Mouse (Mus musculus): ENCODE data around the gene Foxp3. TPM values are rescaled to one million over a fixed set of nuclear protein-coding genes. Genes with fewer than 3 reads are reported as not detected.
A peak's percentile ranks its signal among the peaks of the same experiment; 100 is the strongest.

Foxp3 gene
- polyA plus RNA-seq (2012) = 0.07 TPM in 1 of 2 replicates, not detected in the other

DNA sequence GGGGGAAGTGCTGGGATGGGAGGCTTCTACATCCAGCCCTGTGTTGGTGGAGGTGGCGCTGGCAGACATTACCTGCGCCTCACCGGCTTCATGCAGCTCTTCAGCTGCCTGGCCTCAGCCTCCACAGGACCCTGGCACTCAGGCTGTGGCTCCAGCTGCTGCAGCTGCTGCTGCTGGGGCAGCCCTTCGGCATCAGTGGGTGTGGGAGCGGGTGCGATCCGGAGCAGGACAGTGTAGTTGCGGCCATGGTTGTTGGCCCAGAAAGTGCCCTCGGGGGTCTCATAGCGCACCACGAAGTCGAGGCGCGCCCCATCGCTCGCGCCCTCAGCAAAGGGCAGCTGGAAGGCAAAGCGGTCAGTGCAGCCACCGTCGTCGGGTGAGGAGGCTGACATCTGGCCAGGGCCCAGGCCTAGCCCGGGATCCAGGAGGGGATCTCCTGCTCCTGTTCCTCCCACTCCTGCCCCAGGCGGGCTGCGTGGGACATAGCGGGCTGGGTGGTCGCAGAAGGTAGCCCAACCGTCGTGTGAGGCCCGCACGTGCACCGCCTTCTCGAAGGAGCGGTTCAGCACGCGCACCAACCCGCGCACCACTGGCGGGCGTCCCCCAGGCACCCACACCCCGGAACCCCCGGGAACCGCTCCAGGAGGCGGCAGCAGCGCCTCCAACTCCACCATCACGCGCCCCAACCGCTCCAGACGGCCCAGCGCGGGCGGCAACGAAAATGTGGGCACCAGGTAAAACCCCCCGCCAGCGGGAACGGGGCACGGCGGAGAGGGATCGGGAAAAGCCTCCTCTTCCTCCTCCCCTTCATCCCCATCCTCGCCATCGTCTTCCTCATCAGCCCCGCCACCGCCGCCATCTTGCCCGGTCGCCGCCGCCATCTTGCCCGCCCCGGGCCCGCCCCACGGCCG lies at the start of gene Foxp3:
Gene Foxp3 (plus strand): TSS at position 469 of the 911 bp plus-strand sequence.
- Histone ChIP-seq H3K9me3 (ENCODE audit: control insufficient read depth, low read length) (peaks cover 10% of the 10 kb centered on the region), H3K4me1 (ENCODE audit: control insufficient read depth) (peaks cover 43% of the 10 kb centered on the region), H3K4me3 (replicated peaks) (peak within 1 kb of the TSS; percentile 81), H3K36me3 (ENCODE audit: control insufficient read depth) (no peaks in the 10 kb centered on the region; the same call in 1 of the 2 replicates), H3K27me3 (ENCODE audit: control insufficient read depth) (peaks cover 3% of the 10 kb centered on the region; the same call in 1 of the 2 replicates)
- no peak for TF ChIP-seq GATA1 (IDR thresholded peaks at IDR 0.05; ENCODE audit: low read length)
- no peak for TF ChIP-seq TAL1 (IDR thresholded peaks at IDR 0.05; ENCODE audit: low read length)

DNA sequence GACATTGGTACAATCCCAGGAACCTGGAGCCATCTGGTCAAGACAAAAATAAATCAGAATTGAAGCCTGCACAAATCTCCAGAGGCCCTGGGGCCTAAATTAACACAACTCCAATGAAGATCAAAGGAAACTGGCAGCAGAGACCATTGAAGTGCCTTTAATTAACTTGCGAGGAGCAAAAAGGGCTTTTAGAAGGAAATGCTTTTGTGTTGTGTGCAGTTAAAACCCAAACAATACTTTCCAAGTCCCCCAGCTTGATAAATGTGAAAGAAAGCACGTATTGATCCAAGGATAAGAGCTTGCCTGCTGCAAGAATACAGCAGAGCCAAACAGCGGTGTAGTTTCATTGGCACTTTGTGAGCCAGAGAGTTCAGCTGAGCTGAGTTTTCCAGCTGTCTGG lies 48.5 kb upstream of the Foxp3 start:
- Histone ChIP-seq H3K4me3 (replicated peaks) (no peak overlapping the region), H3K4me1 (ENCODE audit: control insufficient read depth) (no peaks in the 10 kb centered on the region), H3K9me3 (ENCODE audit: control insufficient read depth, low read length) (no peaks in the 10 kb centered on the region), H3K36me3 (ENCODE audit: control insufficient read depth) (no peaks in the 10 kb centered on the region), H3K27me3 (ENCODE audit: control insufficient read depth) (no peaks in the 10 kb centered on the region)
- no peak for TF ChIP-seq TAL1 (IDR thresholded peaks at IDR 0.05; ENCODE audit: low read length)
- no peak for TF ChIP-seq GATA1 (IDR thresholded peaks at IDR 0.05; ENCODE audit: low read length)

DNA sequence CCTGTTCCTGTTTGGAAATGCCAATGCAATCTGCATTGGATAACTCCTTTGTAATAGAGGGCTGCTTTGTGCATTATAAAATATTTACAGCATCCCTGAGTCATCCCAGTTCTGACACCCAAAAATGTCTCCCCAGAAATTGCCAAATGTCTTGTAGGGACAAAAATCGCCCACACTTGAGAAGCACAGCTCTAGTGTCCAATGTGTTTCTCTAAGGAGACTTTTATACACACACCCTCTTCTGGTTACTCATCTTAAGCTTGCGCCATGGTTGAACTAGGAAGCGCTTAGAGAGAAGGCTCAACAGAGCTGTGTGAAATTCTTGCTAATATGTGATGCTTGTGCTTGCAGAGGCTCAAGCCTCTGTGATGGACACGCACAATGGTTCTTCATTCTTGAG lies 20.0 kb upstream of the Foxp3 start:
- H3K4me3 ChIP-seq (replicated peaks) = no peak overlapping the region
- H3K27me3 ChIP-seq (ENCODE audit: control insufficient read depth) = no peaks in the 10 kb centered on the region
- TF ChIP-seq GATA1 (IDR thresholded peaks at IDR 0.05; ENCODE audit: low read length) (no peak), TAL1 (IDR thresholded peaks at IDR 0.05; ENCODE audit: low read length) (no peak)
- H3K36me3 ChIP-seq (ENCODE audit: control insufficient read depth) = no peaks in the 10 kb centered on the region
- H3K9me3 ChIP-seq (ENCODE audit: control insufficient read depth, low read length) = no peaks in the 10 kb centered on the region
- H3K4me1 ChIP-seq (ENCODE audit: control insufficient read depth) = no peaks in the 10 kb centered on the region

DNA sequence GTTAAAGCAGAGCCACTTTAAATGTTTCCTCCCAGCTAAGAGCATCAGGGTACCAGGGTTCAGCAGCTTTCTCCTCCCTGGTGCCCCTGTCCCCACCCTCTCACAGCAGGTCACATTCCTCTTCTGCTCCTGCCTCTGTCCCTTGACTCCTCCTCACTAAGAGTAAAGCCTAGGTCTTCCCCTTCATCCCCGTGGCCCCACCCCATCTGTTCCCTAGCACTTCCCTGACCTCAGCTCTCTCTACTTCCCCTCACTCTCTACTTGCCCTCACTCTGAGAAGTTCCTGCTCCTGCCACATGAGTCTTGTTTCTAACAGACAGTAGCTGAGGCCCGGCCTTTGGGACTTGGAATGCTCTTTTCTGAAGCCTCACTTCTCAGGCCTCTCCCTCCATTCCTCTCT lies 10.4 kb upstream of the Foxp3 start:
- Histone ChIP-seq H3K4me1 (ENCODE audit: control insufficient read depth) (no peaks in the 10 kb centered on the region; the same call in 1 of the 2 replicates), H3K27me3 (ENCODE audit: control insufficient read depth) (no peaks in the 10 kb centered on the region), H3K36me3 (ENCODE audit: control insufficient read depth) (no peaks in the 10 kb centered on the region), H3K4me3 (replicated peaks) (no peak overlapping the region), H3K9me3 (ENCODE audit: control insufficient read depth, low read length) (no peaks in the 10 kb centered on the region)
- TF ChIP-seq TAL1 (IDR thresholded peaks at IDR 0.05; ENCODE audit: low read length) (no peak), GATA1 (IDR thresholded peaks at IDR 0.05; ENCODE audit: low read length) (no peak)

DNA sequence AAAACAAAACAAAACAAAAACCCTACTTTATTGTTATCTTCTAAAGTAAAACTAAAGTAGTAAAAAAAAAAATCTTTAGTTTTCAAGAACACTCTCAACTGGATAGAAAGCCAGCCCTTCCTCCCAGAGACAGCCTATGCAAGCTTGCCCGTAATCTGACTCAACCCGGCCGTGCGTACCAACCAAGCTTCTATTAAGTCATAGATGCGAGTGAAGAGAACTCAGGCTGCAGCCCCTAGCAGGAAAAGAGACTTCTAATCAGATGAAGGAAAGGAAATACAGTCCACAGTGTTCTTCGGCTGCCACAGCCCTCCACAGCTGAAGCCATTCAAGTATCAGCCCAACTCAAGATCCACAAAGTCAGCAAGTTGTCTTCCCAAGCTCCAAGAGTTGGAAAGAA lies 7.1 kb upstream of the Foxp3 start:
- Histone ChIP-seq H3K9me3 (ENCODE audit: control insufficient read depth, low read length) (no peaks in the 10 kb centered on the region), H3K36me3 (ENCODE audit: control insufficient read depth) (no peaks in the 10 kb centered on the region; the same call in 1 of the 2 replicates), H3K4me3 (replicated peaks) (no peak overlapping the region), H3K4me1 (ENCODE audit: control insufficient read depth) (peaks cover 3% of the 10 kb centered on the region), H3K27me3 (ENCODE audit: control insufficient read depth) (no peaks in the 10 kb centered on the region)
- TF ChIP-seq GATA1 (IDR thresholded peaks at IDR 0.05; ENCODE audit: low read length) = no peak
- no peak for TF ChIP-seq TAL1 (IDR thresholded peaks at IDR 0.05; ENCODE audit: low read length)

DNA sequence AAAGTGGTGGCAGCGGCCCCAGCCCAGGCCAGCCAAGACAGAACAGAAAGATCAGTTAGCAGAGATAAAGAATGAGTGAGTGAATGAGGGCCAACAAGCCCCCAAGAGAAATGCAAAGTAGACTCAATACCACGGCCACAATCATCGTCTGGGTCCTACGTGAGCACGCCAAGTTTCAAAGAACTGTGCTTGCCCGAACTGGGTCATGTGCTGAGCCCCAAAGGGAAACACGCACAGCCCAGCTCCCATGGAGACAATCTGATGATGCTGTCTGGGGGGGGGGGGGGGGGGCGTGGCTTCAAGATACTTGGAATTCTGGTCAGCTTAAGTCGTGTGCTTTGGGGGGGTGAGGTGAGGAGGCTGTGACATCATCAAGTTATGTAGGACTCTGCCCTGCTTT lies 6.0 kb upstream of the Foxp3 start:
- no peaks in the 10 kb centered on the region for H3K9me3 ChIP-seq (ENCODE audit: control insufficient read depth, low read length)
- TF ChIP-seq GATA1 (IDR thresholded peaks at IDR 0.05; ENCODE audit: low read length) (no peak), TAL1 (IDR thresholded peaks at IDR 0.05; ENCODE audit: low read length) (no peak)
- no peak overlapping the region for H3K4me3 ChIP-seq (replicated peaks)
- no peaks in the 10 kb centered on the region; the same call in 1 of the 2 replicates for H3K36me3 ChIP-seq (ENCODE audit: control insufficient read depth)
- no peaks in the 10 kb centered on the region for H3K27me3 ChIP-seq (ENCODE audit: control insufficient read depth)
- H3K4me1 ChIP-seq (ENCODE audit: control insufficient read depth) = peaks cover 14% of the 10 kb centered on the region

DNA sequence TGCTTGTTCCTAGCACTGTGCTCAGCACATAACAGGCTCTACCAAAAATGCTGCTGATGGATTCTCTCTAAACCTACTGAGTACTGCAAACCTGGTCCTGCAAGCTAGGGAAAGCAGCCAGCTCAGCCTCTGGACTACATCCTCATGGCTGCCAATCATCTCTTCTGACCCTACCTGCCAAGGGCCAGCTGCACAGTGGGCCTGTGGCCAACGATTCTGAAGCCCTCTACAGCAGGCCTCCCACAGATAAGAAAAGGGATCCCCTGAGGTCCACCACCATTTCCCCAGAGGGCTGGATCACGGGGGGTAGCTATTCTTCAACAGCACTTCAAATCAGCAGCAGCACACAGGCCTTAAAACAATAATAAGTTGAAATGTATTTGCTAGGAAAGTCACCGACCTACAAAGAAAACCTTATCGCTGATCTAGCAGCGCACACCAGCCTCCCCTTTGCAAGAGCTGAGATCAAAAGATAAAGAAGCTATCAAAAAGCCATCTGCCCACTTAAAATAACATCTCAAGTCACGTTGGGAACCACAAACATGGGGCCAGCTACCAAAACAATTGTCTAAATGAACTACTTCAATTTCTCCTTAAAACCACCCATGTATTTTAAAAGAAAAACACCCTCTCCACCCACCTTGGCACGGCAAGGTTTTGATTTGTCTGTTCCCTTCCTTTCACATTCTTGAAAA lies 2.8 kb upstream of the Foxp3 start:
- no peaks in the 10 kb centered on the region; the same call in 1 of the 2 replicates for H3K36me3 ChIP-seq (ENCODE audit: control insufficient read depth)
- TF ChIP-seq GATA1 (IDR thresholded peaks at IDR 0.05; ENCODE audit: low read length) (no peak), TAL1 (IDR thresholded peaks at IDR 0.05; ENCODE audit: low read length) (no peak)
- H3K4me1 ChIP-seq (ENCODE audit: control insufficient read depth) = peaks cover 39% of the 10 kb centered on the region
- H3K4me3 ChIP-seq (replicated peaks) = no peak overlapping the region
- no peaks in the 10 kb centered on the region for H3K27me3 ChIP-seq (ENCODE audit: control insufficient read depth)
- peaks cover 10% of the 10 kb centered on the region for H3K9me3 ChIP-seq (ENCODE audit: control insufficient read depth, low read length)

DNA sequence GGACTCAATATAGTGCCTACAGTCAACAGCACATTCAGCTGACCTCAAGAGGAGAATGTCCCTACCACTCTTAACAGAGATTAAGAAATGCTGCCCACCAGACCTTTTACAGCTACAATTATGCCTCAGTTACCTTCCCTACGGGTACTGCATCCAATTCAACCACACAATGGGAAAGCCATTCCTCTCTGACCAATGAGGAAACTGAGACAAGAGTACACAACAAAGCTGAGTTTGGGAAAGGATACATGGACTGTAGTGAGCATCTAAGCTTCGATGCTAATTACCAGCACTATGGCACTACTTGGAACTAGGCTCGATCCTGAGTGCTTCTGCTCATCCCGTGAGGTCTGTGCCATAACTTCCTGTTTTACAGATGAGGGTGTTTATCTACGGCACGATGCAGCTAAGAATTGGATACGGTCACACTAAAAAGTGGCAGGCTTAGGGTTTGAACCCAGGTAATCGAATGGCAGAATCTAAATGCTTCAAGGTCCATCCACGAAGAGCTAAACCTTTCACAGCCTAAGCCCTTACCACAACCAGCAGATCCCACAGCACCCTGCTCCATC lies 1.8 kb upstream of the Foxp3 start:
- H3K4me1 ChIP-seq (ENCODE audit: control insufficient read depth) = peaks cover 43% of the 10 kb centered on the region
- peaks cover 3% of the 10 kb centered on the region; the same call in 1 of the 2 replicates for H3K27me3 ChIP-seq (ENCODE audit: control insufficient read depth)
- no peaks in the 10 kb centered on the region; the same call in 1 of the 2 replicates for H3K36me3 ChIP-seq (ENCODE audit: control insufficient read depth)
- peaks cover 10% of the 10 kb centered on the region for H3K9me3 ChIP-seq (ENCODE audit: control insufficient read depth, low read length)
- TF ChIP-seq TAL1 (IDR thresholded peaks at IDR 0.05; ENCODE audit: low read length) (no peak), GATA1 (IDR thresholded peaks at IDR 0.05; ENCODE audit: low read length) (no peak)
- no peak overlapping the region for H3K4me3 ChIP-seq (replicated peaks)

DNA sequence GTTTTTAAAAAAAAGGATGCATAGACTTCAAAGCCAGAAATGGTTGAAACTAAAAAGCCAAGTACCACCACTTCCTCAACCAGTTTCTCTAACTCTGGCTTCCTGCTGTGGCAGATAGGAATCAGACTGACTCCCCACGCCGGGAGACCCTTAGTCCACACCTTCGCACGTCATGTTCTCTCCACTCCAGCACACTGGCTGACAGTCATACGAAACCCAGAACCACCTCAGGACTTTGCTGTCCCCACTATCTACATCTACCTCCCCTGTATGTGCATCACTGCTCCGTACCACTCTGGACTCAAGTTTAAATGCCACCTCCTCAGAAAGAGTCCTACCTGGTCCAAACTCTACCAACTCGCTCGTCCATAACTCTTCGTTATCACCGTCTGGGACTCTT lies 978 bp upstream of the Foxp3 start:
- Histone ChIP-seq H3K4me3 (replicated peaks) (peak overlapping the region; percentile 81), H3K27me3 (ENCODE audit: control insufficient read depth) (peaks cover 3% of the 10 kb centered on the region; the same call in 1 of the 2 replicates), H3K36me3 (ENCODE audit: control insufficient read depth) (no peaks in the 10 kb centered on the region; the same call in 1 of the 2 replicates), H3K4me1 (ENCODE audit: control insufficient read depth) (peaks cover 43% of the 10 kb centered on the region), H3K9me3 (ENCODE audit: control insufficient read depth, low read length) (peaks cover 10% of the 10 kb centered on the region)
- TF ChIP-seq GATA1 (IDR thresholded peaks at IDR 0.05; ENCODE audit: low read length) = no peak
- TF ChIP-seq TAL1 (IDR thresholded peaks at IDR 0.05; ENCODE audit: low read length) = no peak
